Mouse (Mus musculus) liver, embryonic 16.5 days (tissue): Measurements from ENCODE around the gene Ccdc167. TPM values are rescaled to one million over a fixed set of nuclear protein-coding genes. Genes with fewer than 3 reads are reported as not detected.
A peak's percentile ranks its signal among the peaks of the same experiment; 100 is the strongest.

Source experiments
- ATAC-seq: fragments of 200-750 bp; cut with Nextera tagmentation; 2 replicates; pipeline ENCODE4 v1.8.0; 2017; ENCODE audit warnings: low read depth, mild to moderate bottlenecking, moderate number of reproducible peaks, moderate library complexity
- H3K27ac ChIP-seq: fragments of 300-500 bp; sonication (generic); 2 replicates; pipeline ENCODE4 v1.5.1; 2014; ENCODE audit warnings: mild to moderate bottlenecking, low read length
- H3K27me3 ChIP-seq: fragments of 300-500 bp; sonication (generic); 2 replicates; pipeline ENCODE4 v1.6.1; 2014; ENCODE audit warnings: low read depth, low read length, mixed read lengths; ENCODE audit not compliant: control insufficient read depth, insufficient read depth
- H3K36me3 ChIP-seq: fragments of 300-500 bp; sonication (generic); 2 replicates; pipeline ENCODE4 v1.6.1; 2014; ENCODE audit warnings: mild to moderate bottlenecking; ENCODE audit not compliant: control insufficient read depth, insufficient read depth
- H3K4me1 ChIP-seq: fragments of 300-500 bp; sonication (generic); 2 replicates; pipeline ENCODE4 v1.6.1; 2014; ENCODE audit warnings: low read depth, low read length, mixed read lengths; ENCODE audit not compliant: control insufficient read depth
- H3K4me2 ChIP-seq: fragments of 300-500 bp; sonication (generic); 2 replicates; pipeline ENCODE4 v1.6.1; 2014; ENCODE audit warnings: low read depth, low read length, mixed read lengths
- H3K4me3 ChIP-seq: fragments of 300-500 bp; sonication (generic); 2 replicates; pipeline ENCODE4 v1.5.1; 2014; ENCODE audit warnings: low read depth, mild to moderate bottlenecking, low read length
- H3K9ac ChIP-seq: fragments of 300-500 bp; sonication (generic); 2 replicates; pipeline ENCODE4 v1.6.1; 2014; ENCODE audit warnings: low read depth, low read length
- H3K9me3 ChIP-seq: fragments of 300-500 bp; sonication (generic); replicated peaks from 2 replicates; pipeline ENCODE4 v1.6.1; 2016; ENCODE audit warnings: low read length; ENCODE audit not compliant: control insufficient read depth
- WGBS: fragments of 180-500 bp; shearing (Covaris S2); extraction: QIAGEN DNeasy Blood & Tissue Kit; methylation state at CpG from one replicate; pipeline ENCODE4 v1.1.7; 2014; ENCODE audit not compliant: insufficient replicate concordance; 5-methylcytosine and 5-hydroxymethylcytosine counted together
- polyA plus RNA-seq: library from polyadenylated mRNA; unstranded; fragments of >200 nt; fragmentation: Nextera tagmentation; extraction: Ambion mirVana; gene quantifications from 2 replicates; pipeline ENCODE4 v1.2.1, GENCODE M21; 2015

Ccdc167 gene
- polyA plus RNA-seq: 6.8 and 7.3 TPM in 2 replicates

DNA sequence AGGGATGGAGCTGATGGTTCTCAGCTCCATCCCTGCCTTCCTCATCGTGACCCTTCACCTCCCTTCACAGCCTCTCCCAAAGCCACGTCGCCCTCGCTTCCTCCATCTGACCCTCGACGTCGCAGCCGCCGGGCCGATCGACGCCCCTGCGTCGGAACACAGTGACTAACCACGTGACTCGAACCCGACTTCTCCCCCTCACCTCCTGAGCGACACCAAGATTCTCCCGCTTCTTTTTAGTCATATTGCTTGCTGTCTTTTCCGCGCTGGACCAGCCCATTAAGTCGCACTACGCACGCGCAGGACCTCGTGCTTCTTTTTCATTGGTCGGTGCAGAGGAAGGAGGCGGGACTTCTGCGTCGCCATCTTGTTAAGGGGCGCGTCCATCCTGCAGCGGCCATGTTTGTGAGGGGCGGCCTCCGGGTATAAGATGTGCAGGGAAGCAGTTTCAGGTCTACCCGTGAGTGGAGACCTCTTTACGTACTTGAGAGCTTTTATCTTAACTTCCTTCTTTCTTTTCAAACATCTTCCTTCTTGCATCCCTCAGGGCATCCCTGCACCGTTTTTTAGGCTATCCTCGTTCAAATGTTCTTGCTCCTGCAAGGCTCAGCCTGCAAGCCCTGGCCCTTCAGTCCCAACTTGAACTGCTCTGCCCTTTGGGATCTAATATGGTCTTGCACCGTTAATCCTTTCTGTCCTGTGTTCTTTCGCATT lies at the start of gene Ccdc167:
Gene Ccdc167 (minus strand): TSS at position 313 of the 714 bp plus-strand sequence.
- ATAC-seq: peak; percentile 98
- peak within 1 kb of the TSS; percentile 74 for H3K27ac ChIP-seq

DNA sequence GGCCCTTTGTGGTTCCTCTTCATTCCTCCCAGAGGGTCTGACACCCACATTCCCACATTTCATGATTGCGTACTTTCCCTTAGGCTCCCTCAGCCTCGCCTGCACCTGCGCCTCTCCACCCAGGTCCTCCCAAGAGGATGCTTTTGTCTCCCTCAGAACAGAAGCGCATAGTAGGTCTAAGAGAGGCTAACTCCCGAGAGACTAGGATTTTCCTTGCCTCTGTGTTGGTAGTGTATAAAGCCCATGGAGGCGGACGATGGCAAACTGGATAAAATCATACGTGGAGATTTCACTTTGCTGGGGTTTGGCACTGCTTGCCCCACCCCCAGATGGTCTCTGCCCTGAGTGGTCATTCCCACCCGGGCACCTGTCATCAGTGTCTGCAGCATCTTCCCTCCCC lies 48.5 kb upstream of the Ccdc167 start:
- no peak for ATAC-seq
- Histone ChIP-seq H3K4me2 (no peak overlapping the region), H3K4me1 (no peaks in the 10 kb centered on the region), H3K9me3 (no peaks in the 10 kb centered on the region), H3K27ac (no peak overlapping the region), H3K27me3 (no peaks in the 10 kb centered on the region), H3K36me3 (no peaks in the 10 kb centered on the region), H3K4me3 (no peak overlapping the region), H3K9ac (no peak overlapping the region)
- WGBS: 74% methylated on average over 9 of the region's 9 CpGs

More for the DNA sequence above, at the start of gene Ccdc167:
- peak within 1 kb of the TSS; percentile 77 for H3K9ac ChIP-seq
- H3K27me3 ChIP-seq: no peaks in the 10 kb centered on the region
- peaks cover 13% of the 10 kb centered on the region for H3K4me1 ChIP-seq
- 5% methylated on average over 41 of the region's 41 CpGs for WGBS
- peak within 1 kb of the TSS; percentile 80 for H3K4me3 ChIP-seq
- no peaks in the 10 kb centered on the region for H3K36me3 ChIP-seq
- no peaks in the 10 kb centered on the region for H3K9me3 ChIP-seq
- H3K4me2 ChIP-seq: peak within 1 kb of the TSS; percentile 92

DNA sequence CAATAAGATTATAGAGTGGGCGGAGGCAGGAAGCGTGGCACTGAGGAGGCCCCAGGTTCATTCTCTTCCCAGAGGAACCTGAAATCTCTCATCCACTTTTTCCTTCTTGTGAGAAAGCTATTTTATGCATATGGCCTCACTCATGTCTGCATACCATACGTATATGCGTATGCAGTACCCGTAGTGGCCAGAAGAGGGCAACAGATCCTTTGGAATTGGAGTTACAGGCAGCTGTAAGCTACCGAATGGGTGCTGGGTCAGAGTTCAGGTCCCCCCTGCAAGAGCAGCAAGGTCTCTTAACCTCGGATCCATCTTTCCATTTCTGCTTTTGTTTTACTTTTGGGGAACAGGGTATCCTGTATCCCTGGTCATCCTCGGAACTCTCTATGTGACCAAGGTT lies 45.7 kb upstream of the Ccdc167 start:
- WGBS: 62% methylated on average over 8 of the region's 8 CpGs
- Histone ChIP-seq H3K4me1 (no peaks in the 10 kb centered on the region), H3K4me3 (no peak overlapping the region), H3K36me3 (no peaks in the 10 kb centered on the region), H3K9me3 (no peaks in the 10 kb centered on the region), H3K4me2 (no peak overlapping the region), H3K9ac (no peak overlapping the region), H3K27me3 (no peaks in the 10 kb centered on the region), H3K27ac (no peak overlapping the region)
- ATAC-seq: no peak

DNA sequence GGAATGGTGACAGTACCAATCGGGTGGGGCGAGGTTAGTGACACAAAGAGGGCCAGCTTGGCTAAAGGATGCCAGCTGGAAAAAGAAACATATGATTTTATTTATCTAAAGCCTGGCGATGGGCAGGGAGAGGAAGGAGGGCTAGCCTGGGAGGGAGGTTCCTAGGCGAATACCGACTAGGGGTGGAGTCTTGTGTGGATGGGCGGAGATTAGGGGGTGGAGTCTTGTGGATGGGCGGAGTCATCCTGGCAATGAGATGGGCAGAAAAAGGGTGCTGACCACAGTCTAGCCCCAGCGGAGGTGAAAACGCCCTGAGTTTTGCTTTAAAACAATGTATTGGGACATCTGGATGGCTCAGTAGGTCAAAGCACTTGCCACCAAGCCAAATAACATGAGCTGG lies 45.1 kb upstream of the Ccdc167 start:
- Histone ChIP-seq H3K4me3 (no peak overlapping the region), H3K27me3 (no peaks in the 10 kb centered on the region), H3K4me1 (no peaks in the 10 kb centered on the region), H3K4me2 (no peak overlapping the region), H3K27ac (no peak overlapping the region), H3K36me3 (no peaks in the 10 kb centered on the region), H3K9ac (no peak overlapping the region), H3K9me3 (no peaks in the 10 kb centered on the region)
- no peak for ATAC-seq
- WGBS: 62% methylated on average over 9 of the region's 9 CpGs

DNA sequence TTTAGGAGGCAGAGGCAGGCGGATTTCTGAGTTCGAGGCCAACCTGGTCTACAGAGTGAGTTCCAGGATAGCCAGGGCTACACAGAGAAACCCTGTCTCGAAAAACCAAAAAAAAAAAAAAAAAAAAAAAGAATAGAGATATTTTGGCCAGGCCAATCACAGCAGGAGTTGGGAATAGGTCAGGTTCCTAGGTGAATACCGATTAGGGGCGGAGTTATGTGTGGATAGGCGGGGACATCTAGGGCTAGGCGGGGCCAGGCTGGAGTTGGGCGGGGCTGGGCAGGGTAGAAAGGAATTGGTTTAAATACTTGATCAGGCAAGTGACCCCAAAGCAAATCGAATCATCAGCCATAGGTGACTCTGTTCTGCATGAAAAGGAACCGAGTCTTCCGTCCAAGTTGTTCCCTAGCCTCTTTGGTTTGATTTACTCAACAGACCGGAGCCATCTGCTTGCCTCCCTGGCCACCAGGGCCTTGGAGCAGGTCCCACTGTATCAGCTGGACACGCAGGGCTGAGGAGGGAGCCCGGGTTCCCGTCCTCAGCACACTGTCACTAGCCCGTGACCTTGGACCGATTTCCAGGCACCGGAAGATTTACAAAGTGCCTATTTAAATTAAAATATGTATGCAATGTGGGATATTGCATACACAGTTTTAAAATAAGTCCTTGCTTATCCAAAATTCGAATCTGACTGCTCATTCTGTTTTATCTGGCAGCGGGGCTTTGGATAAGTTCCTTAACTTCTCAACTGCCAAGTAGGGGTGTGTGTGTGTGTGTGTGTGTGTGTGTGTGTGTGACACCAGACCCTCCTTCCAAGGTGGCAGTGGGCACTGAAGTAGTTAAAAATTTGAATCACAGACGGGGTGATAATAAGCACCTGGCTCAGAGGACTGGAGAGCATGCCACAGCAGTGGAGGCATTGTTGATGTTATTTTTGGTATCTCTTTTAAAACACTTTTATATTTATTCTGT lies 43.8 kb upstream of the Ccdc167 start:
- Histone ChIP-seq H3K27ac (no peak overlapping the region), H3K27me3 (no peaks in the 10 kb centered on the region), H3K4me3 (no peak overlapping the region), H3K36me3 (no peaks in the 10 kb centered on the region), H3K9ac (no peak overlapping the region), H3K4me2 (no peak overlapping the region), H3K9me3 (no peaks in the 10 kb centered on the region), H3K4me1 (no peaks in the 10 kb centered on the region)
- ATAC-seq: no peak
- WGBS: 71% methylated on average over 20 of the region's 21 CpGs

DNA sequence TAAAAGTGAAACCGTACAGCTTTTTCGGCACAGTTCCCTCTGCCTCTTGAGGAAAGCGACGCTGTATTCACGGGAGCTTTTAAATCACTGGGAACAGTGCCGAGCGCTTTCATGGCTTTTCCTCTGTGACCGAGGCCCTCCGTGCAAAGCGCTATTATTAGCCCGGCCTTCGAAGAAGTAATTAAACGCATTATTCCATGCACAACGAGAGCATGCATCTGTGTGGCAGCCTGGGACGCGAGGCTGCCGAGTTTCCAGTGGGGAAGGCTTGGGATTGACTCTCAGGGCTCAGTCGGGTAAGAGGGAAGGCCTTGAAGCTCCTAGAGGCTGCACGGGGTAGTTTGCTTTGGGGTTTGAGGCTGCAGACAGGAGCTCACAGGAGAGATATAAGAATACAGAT lies 43.1 kb upstream of the Ccdc167 start:
- H3K9ac ChIP-seq: no peak overlapping the region
- H3K27ac ChIP-seq: no peak overlapping the region
- H3K4me3 ChIP-seq: no peak overlapping the region
- no peaks in the 10 kb centered on the region for H3K27me3 ChIP-seq
- WGBS: 75% methylated on average over 19 of the region's 19 CpGs
- H3K9me3 ChIP-seq: no peaks in the 10 kb centered on the region
- H3K4me2 ChIP-seq: no peak overlapping the region
- no peak for ATAC-seq
- no peaks in the 10 kb centered on the region for H3K4me1 ChIP-seq
- no peaks in the 10 kb centered on the region for H3K36me3 ChIP-seq

DNA sequence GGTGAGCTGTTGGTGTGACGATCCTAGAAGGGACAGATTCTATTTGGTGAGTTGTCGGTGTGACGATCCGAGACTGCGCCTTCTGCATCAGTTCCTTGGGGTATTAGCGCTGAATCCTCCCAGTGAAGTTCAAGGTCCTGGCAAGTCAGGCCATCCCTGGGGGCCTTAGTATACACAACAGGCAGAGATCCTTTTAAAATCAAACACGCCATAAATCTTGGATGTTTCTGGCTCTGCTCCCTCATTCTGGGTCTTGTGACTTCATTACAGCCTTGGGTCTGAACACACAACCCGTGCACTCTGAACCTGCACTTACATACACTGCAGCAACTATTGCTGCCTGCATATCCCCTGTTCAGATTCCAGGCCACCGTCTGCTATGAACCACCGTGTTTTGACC lies 39.5 kb upstream of the Ccdc167 start:
- Histone ChIP-seq H3K9me3 (no peaks in the 10 kb centered on the region), H3K4me2 (no peak overlapping the region), H3K27me3 (no peaks in the 10 kb centered on the region), H3K36me3 (no peaks in the 10 kb centered on the region), H3K4me3 (no peak overlapping the region), H3K4me1 (no peaks in the 10 kb centered on the region), H3K27ac (no peak overlapping the region), H3K9ac (no peak overlapping the region)
- no peak for ATAC-seq
- 77% methylated on average over 10 of the region's 10 CpGs for WGBS

DNA sequence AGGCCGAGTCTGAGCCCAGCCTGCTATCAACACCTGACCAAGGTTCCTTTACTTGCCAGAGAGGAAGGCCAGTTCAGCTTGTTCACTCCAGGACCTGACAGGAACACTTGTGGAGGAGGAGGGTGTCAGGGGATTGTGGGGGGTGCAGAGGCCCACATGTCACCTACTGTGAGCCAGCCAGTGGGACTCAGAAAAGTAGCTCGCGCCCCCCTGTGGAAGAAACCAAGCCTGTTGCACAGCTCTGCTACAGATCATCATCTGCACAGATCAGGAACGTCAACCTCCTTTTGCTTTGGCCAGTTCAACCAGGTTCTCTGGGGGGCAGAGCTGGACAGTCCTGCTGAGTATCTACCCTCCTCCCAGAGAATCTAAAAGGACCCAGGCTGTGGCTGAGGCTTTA lies 37.7 kb upstream of the Ccdc167 start:
- no peak overlapping the region for H3K27ac ChIP-seq
- H3K9ac ChIP-seq: no peak overlapping the region
- WGBS: 48% methylated on average over 4 of the region's 4 CpGs
- H3K4me1 ChIP-seq: no peaks in the 10 kb centered on the region
- H3K4me2 ChIP-seq: no peak overlapping the region
- ATAC-seq: no peak
- H3K4me3 ChIP-seq: no peak overlapping the region
- H3K9me3 ChIP-seq: no peaks in the 10 kb centered on the region
- no peaks in the 10 kb centered on the region for H3K36me3 ChIP-seq
- H3K27me3 ChIP-seq: no peaks in the 10 kb centered on the region

DNA sequence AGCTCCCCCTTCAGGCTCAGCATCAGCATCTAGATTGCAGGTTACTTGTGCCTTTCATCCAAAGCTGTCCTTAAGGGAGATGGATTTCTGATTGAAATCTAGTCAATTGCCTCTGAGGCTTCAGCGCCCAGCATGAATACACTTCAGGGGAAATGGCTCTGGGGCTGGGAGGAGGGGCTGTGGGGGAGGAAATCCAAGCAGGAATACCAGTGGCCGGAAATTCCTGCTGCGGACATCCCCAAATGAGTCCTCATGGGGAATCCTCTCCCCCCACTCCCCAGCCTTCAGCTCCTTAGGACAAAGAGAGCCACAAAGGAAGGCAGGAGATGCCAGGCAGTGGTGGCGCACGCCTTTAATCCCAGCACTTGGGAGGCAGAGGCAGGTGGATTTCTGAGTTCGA lies 30.6 kb upstream of the Ccdc167 start:
- Histone ChIP-seq H3K9ac (no peak overlapping the region), H3K36me3 (no peaks in the 10 kb centered on the region), H3K27ac (no peak overlapping the region), H3K27me3 (peaks cover 2% of the 10 kb centered on the region; the same call in 1 of the 2 replicates), H3K4me3 (no peak overlapping the region), H3K4me2 (no peak overlapping the region), H3K9me3 (no peaks in the 10 kb centered on the region), H3K4me1 (no peaks in the 10 kb centered on the region)
- WGBS: 67% methylated on average over 6 of the region's 6 CpGs
- no peak for ATAC-seq
